Mouse (Mus musculus) kidney, postnatal 14 days (tissue): ENCODE results near the gene Anapc15-ps.

Experiments
- DNase-seq: peaks from one replicate; pipeline ENCODE4 v3.0.0; 2022; ENCODE audit warnings: mixed read lengths

Gene Anapc15-ps

GRCm38 (mm10) chr10:95625300-95625699 is 48.0 kb downstream of the Anapc15-ps start:
- no peak for DNase-seq

GRCm38 (mm10) chr10:95624007-95624406 is 49.2 kb downstream of the Anapc15-ps start:
- DNase-seq, result peak; percentile 49

- no peak for DNase-seq
These were observed 49.7 kb downstream of the Anapc15-ps start for GRCm38 (mm10) chr10:95623518-95623905.
